Mouse (Mus musculus) ovary, postnatal 14 days (tissue): ENCODE results near the gene Lhb.
A peak's percentile ranks its signal among the peaks of the same experiment; 100 is the strongest.
"Not testable (repeated sequence)": the region's sequence is repeated elsewhere in the genome, so short reads cannot be mapped to it uniquely, and the experiment has no call there.

Experiments
- DNase-seq: peaks from one replicate; pipeline ENCODE4 v3.0.0; 2022; ENCODE audit warnings: low spot score

The Lhb gene

DNA sequence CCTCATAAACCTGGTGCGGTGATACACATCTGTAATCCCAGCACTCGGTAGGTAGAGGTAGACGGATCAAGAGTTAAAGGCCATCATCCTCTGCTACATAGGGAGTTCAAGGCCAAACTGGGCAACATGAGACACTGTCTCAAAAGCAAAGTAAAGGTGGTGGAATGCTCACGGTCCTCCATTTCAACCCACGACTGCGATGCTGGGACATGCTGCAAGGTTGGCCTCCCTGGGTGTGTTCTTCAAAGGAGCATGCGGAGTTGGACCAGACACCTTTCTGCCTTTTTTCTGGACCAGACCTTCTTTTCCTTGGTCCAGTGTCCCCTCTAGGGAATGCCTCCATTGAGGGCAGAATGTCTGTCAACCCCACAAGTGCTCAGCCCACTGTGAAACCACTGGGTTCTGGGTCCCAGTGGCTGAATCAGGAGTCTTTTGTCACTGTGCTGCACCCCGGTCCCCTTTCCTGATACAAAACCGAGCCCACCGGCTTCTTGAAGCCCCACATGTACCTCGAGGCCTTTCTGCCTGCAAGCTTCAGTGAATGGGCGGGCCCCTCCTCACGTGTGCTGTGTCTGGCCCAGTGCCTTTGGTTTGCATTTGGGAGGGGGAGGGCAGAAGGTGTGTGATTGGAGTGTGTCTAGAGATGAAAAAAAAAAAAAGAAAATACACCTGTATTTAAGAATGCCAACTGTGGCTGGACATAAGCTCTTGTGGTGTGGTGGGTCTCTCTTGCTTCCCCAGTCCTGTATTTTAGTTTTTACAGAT lies 35.5 kb downstream of the Lhb start:
- no peak for DNase-seq

DNA sequence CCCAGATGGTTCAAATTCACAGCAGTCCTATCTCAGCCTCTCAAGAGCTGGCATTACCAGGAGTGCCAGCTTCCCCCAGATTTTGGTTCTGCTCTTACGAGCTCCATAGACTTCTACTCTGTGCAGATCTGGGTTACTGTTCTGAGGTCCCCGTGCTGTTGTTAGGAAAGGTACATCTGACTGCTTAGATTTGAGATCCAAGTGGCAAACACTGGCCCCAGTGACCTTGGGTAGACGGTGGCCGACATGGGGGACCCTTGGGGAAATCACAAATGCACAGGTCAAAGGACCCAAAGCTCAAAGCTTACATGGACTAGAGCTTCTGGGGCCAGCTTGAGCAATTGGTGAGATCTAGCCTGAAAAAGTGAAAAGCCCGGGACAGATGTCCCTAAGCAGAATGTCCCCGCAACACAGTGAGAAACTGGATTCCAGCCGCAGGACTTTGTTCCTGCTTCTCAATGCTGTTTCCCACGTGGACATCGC lies 36.1 kb downstream of the Lhb start:
- DNase-seq, result no peak

DNA sequence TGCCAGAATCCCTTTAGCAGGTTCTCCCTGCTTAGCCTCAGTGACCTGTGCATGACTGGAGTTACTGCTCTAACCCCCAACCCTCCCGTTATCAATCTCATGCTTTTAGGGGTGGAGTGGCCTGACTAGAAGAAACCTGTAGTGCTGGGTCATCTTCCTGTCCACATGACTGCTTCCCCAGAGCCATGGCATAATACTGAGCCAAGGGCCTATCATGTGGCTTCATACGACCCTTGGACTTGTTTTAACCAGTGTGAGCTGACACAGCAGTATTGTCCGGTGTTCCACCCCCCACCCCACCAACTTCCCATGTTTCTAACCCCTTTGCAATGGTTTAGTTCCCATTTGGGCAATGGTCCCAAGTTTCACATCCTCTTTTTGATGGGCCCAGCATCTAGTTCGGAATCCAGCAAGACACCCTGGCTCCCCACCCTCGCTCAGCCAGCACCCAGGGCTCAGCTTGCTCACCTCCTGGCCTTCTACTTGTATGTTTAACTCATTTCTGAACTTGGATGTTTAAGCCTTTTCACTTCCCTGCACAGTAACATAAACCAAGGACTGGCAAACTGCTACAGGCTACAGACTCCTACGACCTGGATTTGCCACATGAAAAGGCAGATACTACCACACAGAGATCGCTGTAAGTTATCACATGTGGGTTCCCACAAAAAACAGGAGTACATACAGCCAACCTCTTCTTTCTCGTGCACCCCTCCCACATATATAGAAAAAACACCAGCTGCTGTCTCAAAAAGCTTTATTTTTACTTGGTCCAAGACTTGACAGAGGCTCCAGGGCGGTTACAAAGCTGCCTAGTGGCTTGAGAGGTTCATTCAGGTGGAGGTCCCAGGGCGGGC lies 36.8 kb downstream of the Lhb start:
- no peak for DNase-seq

DNA sequence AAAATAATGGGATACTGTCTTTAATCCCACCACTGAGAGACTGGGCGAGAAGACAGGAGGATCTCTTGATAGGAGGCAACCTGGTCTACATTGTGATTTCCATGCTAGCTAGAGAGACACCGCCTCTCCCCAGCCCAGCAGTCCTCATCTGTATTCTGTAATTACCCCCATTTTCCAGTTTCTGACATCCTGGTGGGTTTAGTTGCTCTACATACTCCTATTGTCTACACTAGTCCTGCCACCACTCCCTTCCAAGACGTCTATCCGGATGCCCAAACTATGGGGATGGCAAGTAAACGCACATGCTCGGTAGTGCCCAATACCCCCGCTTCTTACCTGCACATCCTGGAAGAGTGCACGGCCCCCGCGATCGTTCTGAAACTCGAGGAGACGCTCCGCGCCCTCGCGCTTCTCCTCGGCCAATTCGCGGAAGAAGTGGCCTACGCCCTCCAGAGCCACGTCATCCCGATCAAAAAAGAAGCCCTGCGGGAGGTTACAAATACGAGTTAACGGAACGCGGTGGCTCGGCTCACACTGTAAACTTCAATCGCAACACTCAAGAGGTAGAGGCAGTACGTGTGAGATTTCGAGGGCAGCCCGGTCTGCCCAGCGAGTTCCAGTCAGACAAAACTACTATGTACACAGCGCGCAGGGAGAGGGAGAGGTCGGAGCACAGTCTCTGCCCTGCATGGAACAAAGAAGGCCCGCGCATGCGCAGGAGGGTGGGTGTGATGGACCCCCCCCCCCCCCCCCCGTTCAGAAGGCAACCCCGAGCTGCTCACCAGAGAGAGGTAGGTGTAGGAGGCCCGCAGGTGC lies 38.3 kb downstream of the Lhb start:
- peak; percentile 66 for DNase-seq

DNA sequence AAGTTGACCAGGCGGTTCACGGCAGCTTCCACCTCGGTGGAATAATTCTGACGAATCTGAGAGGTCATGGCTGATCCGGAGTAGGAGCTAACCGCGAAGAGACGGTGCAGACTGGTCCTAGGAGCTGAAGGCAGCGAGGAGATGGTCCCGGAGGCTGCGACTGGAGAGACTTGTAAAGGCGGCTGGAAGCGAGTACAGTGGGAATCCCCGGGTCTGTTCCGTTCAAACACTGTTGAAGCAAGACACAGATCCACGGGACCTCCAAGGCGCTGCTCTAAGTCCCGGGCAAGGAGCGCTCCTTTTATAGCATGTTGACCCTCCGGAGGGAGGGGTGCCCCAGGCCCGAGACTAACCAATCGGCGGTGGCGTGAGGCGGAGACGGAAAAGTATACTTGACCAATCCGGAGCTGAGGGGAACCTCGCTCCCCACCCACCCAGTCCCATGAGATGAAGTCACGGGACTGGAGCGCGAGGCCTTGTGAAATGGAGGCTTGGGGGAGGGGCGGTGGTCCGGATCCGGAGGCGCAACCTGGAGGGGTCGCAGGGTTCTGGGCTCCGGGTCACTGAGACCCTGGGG lies 39.0 kb downstream of the Lhb start, which contains the start of gene Ftl1:
Gene Ftl1, minus strand, starts transcription at position 321 of the 577 bp plus-strand sequence.
- DNase-seq, result peak; percentile 86

DNA sequence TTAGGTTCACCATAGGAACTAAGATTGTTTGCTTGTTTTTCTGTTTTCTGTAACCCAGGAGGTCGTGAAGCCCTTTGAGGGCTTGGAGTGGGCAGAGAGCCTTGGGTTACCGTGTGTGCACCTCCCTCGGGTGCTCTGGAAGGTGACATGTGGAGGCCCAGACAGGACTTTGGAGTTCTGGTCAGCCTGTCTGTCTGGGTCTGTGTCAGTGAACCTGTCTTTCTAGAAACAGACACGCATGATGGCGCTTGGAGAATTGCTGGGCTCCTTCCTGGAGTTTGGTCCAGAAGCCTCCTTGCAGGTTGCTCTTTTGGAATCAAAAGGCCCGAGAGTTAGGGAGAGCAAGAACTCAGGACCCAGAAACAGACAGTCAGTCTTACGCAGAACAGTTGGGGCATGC lies 39.8 kb downstream of the Lhb start:
- no peak for DNase-seq

DNA sequence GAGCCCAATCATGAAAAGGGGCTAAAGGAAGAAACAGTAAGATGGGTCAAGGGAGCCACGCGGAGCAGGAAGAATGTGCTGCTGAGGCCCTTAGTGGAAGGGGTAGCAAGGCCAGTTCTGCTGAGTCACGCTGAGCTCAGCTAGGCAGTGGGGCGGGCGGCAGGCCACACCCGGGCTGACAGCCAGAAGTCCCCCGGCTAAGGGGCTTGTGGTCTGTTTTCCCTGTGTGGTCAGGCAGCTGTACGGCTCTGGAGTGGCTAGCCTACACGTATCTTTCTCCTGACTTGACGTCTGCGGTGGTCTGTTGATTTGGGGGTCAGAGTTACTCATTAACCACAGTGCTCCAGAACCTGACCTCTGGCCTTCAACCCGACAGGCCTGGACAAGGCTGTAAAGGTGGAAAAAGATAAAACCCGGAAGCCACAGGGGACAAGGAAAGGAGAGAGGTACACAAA lies 40.3 kb downstream of the Lhb start:
- DNase-seq, result no peak

DNA sequence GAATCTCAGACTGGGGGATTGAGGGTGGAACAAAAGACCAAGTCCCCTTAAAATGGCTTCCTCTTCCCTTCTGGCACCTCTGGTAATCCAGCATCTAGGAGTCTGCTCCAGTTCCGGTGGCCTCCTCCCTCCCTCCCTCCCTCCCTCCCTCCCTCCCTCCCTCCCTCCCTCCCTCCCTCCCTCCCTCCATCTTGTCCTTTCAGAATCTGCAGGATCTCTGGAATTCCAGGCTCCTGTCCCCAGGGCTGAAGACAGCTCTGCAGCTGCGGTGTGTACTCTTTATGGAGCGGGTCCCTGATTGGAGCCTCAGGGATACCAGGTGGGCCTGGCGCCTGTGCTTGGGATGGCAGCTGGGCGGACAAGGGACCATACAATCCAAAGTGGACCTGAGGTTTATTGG lies 40.7 kb downstream of the Lhb start:
- no peak for DNase-seq

DNA sequence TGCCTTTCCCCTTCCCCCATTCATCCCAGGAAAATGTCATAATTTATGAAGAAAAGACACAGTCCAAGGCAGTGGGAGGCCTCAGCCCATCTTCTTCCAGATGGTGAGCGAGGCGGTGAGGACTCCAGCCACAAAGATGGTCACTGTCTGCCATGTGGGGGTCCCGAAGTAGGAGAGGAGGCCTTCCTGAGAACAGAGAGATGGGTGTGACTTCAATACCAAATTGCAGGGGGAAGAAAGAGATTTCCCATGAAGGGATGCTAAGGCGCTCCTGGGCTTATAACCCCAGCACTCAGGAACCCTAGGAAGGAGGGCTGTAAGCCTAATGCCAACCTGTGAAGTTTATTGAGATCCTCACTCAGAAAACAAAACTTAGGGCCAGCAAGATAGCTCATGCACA lies 41.2 kb downstream of the Lhb start:
- no peak for DNase-seq

DNA sequence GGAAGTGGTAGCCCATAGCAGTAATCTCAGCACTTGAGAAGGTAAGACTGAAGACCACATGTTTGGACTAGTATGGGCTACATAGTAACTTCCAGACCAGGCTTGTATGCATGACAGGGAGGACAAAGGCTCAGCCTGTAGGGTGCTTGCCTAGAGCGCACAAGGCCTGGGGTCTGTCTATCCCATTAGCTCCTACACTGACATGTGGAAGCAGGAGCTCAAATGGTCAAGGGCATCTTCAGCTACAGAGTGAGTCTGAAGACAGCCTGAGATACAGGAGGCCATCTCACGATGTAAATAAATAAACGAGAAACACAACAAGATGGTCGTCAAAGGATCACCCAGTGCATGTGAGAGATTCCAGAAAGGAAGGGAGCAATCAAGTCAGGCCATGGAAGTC lies 41.7 kb downstream of the Lhb start:
- no peak for DNase-seq

DNA sequence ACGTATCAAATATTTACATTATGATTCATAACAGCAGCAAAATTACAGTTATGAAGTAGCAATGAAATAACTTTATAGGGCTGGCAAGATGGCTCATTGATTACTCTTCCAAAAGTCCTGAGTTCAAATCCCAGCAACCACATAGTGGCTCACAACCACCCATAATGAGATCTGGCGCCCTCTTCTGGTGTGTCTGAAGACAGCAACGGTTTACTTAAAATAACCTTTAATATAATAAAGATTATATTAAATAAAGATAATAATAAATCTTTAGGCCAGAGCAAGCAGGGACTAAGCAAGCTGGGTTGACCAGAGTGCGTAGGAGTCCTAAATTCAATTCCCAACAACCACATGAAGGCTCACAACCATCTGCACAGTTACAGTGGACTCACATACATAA lies 42.2 kb downstream of the Lhb start:
- not testable (repeated sequence) for DNase-seq

DNA sequence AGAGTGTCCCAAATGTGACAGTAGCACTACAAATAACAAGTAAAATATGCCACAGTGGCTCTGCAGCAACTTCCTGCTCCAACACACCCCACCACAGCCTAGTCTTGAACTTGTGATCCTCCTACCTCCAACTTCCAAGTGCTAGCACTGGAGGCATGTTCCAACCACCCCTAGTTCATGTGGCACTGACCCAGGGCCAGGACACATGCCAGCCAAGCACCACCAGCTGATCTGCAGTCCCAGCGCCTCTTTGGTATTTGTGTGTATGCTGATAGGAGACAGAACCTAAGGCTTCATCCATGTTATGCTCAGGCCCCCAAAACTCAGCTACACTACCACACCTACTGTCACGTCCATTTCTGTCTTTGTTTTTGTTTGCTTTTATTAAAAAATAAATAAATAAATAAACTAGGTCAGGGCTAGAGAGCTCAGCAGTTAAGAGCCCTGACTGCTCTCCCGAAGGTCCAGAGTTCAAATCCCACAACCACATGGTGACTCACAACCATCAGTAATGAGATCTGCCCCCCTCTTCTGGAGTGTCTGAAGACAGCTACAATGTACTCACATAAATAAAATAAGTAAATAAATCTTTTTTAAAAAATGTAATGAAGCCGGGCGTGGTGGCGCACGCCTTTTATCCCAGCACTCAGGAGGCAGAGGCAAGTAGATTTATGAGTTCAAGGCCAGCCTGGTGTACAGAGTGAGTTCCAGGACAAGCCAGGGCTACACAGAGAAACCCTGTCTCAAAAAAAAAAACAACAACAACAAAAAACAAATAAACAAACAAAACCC lies 43.6 kb downstream of the Lhb start:
- DNase-seq, result no peak

DNA sequence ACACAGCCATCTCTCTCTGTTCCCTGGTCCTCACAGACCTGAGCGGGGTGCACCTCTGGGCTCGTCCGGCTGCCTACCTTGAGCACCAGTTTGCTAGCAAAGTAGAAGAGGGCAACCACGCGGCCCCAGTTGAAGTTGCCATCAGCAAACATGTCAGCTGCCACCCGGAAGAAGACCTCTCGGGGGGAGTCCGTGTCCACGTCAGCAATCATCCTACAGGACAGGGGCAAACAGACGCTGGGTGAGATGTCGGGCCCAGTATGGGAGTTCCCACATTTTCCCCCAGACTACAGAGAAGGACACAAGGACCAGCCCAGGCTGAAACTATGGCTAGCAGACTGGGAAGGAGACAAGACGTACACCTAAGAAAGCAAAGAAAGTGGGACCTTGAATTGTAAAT lies 44.5 kb downstream of the Lhb start:
- no peak for DNase-seq

DNA sequence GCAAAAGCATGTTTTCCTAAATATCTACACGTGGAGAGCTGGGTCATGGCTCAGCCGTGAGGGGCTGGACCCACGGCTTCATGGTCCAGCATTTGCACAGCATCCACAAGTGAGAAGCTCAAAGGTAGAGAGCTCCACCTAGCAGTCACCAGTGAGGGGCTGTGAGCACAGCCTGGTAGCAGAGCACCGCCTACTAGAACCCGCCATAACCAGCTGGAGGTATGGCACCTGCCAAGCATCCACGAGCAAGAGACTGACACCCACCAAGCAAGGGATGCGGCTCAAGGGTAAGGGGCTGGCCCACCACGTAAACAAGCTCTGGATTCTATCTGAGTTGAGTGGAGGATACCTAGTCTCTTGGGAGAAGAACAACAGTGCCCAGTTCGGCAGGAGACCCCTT lies 44.9 kb downstream of the Lhb start:
- DNase-seq, result no peak

DNA sequence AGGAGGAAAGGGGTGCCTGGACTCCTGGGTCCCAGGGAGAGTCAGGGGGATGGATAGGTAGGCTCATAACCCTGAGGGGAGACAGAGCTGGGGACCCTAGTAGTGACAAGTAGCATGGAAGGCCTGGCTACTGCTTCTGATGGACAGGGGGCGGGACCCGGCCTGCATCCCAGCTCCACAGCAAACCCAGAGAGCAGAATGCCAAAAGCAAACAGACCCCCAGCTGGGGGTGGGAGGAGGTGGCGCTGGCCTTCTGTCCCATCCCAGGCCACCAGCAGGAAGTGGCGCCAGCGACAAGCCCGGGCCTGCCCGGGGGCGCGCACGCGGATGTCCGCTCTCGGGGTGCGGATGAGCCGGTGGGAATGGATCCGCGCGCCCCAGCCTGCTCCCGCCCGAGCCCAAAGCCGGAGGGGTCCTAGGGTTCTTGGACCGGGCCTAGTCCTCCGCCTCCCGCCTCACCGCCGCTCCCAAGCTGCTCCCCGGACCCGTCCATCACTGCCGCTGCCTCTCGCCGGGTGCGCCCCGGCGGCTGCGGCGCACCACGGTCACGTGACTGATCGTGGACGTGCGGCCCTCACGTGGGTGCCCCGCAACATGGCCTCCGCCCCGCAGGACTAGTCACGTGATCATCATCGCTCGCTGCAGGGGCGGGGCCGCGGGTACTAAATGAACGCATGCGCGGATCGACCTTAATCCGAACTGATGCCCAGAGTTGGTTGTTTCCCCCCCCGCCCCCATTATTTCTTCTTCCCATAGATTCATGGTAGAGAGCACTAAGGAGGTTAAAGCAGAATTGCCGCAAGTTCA lies 45.9 kb downstream of the Lhb start, which contains the start of gene Bax:
Gene Bax, minus strand, starts transcription at position 616 of the 807 bp plus-strand sequence.
- DNase-seq, result peak; percentile 91

DNA sequence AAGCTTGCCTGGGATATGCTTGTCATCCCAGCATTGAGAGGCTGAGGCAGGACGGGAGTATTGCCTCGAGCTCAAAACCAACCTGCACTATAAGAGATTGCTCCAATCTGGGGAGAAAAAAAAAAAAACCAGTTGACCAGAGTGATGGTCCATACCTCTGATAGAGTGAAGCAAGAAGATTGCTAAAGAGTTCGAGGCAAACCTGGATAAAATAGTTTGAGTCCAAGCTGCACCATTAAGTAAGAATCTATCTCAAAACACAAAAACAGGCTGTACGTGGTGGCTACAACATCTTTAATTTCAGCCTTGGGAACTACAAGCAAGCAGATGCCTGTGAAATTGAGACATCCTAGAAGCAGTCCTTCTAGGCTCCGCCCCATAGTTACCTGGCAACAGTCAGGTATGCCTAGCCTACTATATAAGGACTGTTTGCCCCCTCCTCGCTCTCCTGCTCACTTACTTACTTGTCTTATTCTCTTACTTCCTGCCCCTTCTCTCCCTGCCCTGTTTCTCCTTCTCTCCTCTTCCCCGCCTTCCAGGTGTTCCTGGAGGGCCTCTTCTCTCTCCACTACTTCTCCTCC lies 46.6 kb downstream of the Lhb start:
- DNase-seq, result no peak

DNA sequence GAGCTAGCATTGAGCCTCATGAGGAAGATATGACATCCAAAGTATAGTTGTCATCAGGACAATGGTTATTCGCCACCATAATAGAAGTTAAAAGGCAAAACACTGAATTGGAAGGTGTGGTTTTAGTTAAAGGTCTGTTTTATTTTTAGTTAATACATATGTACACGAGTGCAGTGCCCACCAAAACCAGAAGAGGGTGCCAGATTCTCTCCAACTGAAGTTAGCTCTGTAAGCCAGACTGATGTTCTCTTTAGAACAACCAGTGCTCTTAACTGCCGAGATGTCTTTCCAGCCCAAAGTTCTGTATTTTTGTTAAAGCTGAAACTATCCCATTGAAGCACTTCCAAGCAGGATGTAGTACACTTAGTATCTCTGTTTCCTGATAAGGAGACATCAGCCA lies 50.2 kb downstream of the Lhb start:
- DNase-seq, result peak; percentile 65
